Mouse (Mus musculus) intestine, embryonic 14.5 days (tissue): ENCODE results near the gene Pipox. TPM values are rescaled to one million over a fixed set of nuclear protein-coding genes. Genes with fewer than 3 reads are reported as not detected.

Source experiments
- ATAC-seq: fragments of 200-750 bp; cut with Nextera tagmentation; replicated peaks from 2 replicates; pipeline ENCODE4 v1.8.0; 2017; ENCODE audit warnings: low read depth, moderate number of reproducible peaks, moderate TSS enrichment, moderate library complexity; ENCODE audit not compliant: low FRiP score, low TSS enrichment
- DNase-seq: peaks from one replicate; pipeline ENCODE4 v3.0.0-alpha.2; 2018; ENCODE audit warnings: low spot score
- H3K27ac ChIP-seq: fragments of 300-500 bp; sonication (generic); 2 replicates; pipeline ENCODE4 v1.5.1; 2014; ENCODE audit warnings: low read depth, mild to moderate bottlenecking, control low read depth
- H3K27me3 ChIP-seq: fragments of 300-500 bp; sonication (generic); replicated peaks from 2 replicates; pipeline ENCODE4 v1.6.1; 2014; ENCODE audit warnings: low read length, control low read depth; ENCODE audit not compliant: control insufficient read depth, insufficient read depth
- H3K36me3 ChIP-seq: fragments of 300-500 bp; sonication (generic); 2 replicates; pipeline ENCODE4 v1.6.1; 2014; ENCODE audit warnings: low read length, control low read depth; ENCODE audit not compliant: control insufficient read depth, insufficient read depth
- H3K4me1 ChIP-seq: fragments of 300-500 bp; sonication (generic); replicated peaks from 2 replicates; pipeline ENCODE4 v1.6.1; 2014; ENCODE audit warnings: low read length, control low read depth, mixed read lengths; ENCODE audit not compliant: control insufficient read depth, insufficient read depth
- H3K4me2 ChIP-seq: fragments of 300-500 bp; sonication (generic); 2 replicates; pipeline ENCODE4 v1.6.1; 2014; ENCODE audit warnings: low read length
- H3K4me3 ChIP-seq: fragments of 300-500 bp; sonication (generic); 2 replicates; pipeline ENCODE4 v1.5.1; 2014; ENCODE audit warnings: low read depth, low read length, control low read depth, mixed read lengths
- H3K9ac ChIP-seq: fragments of 300-500 bp; sonication (generic); 2 replicates; pipeline ENCODE4 v1.6.1; 2014; ENCODE audit warnings: mild to moderate bottlenecking, low read length
- H3K9me3 ChIP-seq: fragments of 300-500 bp; sonication (generic); 2 replicates; pipeline ENCODE4 v1.6.1; 2016; ENCODE audit warnings: low read length, control low read depth; ENCODE audit not compliant: control insufficient read depth
- WGBS: fragments of 180-500 bp; shearing (Covaris S2); extraction: QIAGEN DNeasy Blood & Tissue Kit; methylation state at CpG from one replicate; pipeline ENCODE4 v1.1.7; 2014; 5-methylcytosine and 5-hydroxymethylcytosine counted together
- polyA plus RNA-seq: library from polyadenylated mRNA; unstranded; fragments of >200 nt; fragmentation: Nextera tagmentation; extraction: Ambion mirVana; gene quantifications from 2 replicates; pipeline ENCODE4 v1.2.1, GENCODE M21; 2014

Pipox gene
- polyA plus RNA-seq, 1 experiment from 2014 or later, result 9.2 TPM

- peaks cover 18% of the 10 kb centered on the region for H3K4me1 ChIP-seq
- H3K4me3 ChIP-seq, result no peak overlapping the region
- no peak for ATAC-seq
- no peak overlapping the region for H3K9ac ChIP-seq
- H3K36me3 ChIP-seq, result no peaks in the 10 kb centered on the region
- WGBS, result 52% methylated on average over 6 of the region's 6 CpGs
- no peaks in the 10 kb centered on the region for H3K9me3 ChIP-seq
- DNase-seq, result no peak
- peaks cover 15% of the 10 kb centered on the region; the same call in 1 of the 2 replicates for H3K27me3 ChIP-seq
- H3K27ac ChIP-seq, result peak overlapping the region; percentile 23; the same call in 1 of the 2 replicates
- H3K4me2 ChIP-seq, result peak overlapping the region; percentile 24; the same call in 1 of the 2 replicates
Measured at GRCm38 (mm10) chr11:77893283-77893682, 613 bp downstream of the Pipox start.

- no peak for ATAC-seq
- no peak overlapping the region for H3K4me3 ChIP-seq
- H3K27me3 ChIP-seq, result peaks cover 15% of the 10 kb centered on the region; the same call in 1 of the 2 replicates
- no peak overlapping the region for H3K4me2 ChIP-seq
- no peaks in the 10 kb centered on the region for H3K9me3 ChIP-seq
- H3K4me1 ChIP-seq, result peaks cover 19% of the 10 kb centered on the region
- no peak overlapping the region for H3K27ac ChIP-seq
- 20% methylated on average over 5 of the region's 5 CpGs for WGBS
- no peak for DNase-seq
- no peaks in the 10 kb centered on the region for H3K36me3 ChIP-seq
- H3K9ac ChIP-seq, result no peak overlapping the region
Measured at GRCm38 (mm10) chr11:77892883-77893282, 1.0 kb downstream of the Pipox start.

GRCm38 (mm10) chr11:77890648-77891258 is 3.1 kb downstream of the Pipox start:
- no peak overlapping the region for H3K27ac ChIP-seq
- H3K9ac ChIP-seq, result no peak overlapping the region
- H3K4me1 ChIP-seq, result peaks cover 30% of the 10 kb centered on the region
- DNase-seq (no peak), ATAC-seq (no peak)
- no peaks in the 10 kb centered on the region for H3K36me3 ChIP-seq
- no peaks in the 10 kb centered on the region for H3K9me3 ChIP-seq
- peaks cover under 1% of the 10 kb centered on the region; the same call in 1 of the 2 replicates for H3K27me3 ChIP-seq
- no peak overlapping the region for H3K4me2 ChIP-seq
- 82% methylated on average over 2 of the region's 2 CpGs for WGBS
- no peak overlapping the region for H3K4me3 ChIP-seq

- H3K4me1 ChIP-seq, result peaks cover 40% of the 10 kb centered on the region
- no peaks in the 10 kb centered on the region for H3K9me3 ChIP-seq
- no peak for ATAC-seq
- no peak for DNase-seq
- H3K36me3 ChIP-seq, result no peaks in the 10 kb centered on the region
- no peak overlapping the region for H3K27ac ChIP-seq
- H3K9ac ChIP-seq, result no peak overlapping the region
- no peaks in the 10 kb centered on the region for H3K27me3 ChIP-seq
- no peak overlapping the region for H3K4me2 ChIP-seq
- H3K4me3 ChIP-seq, result no peak overlapping the region
- WGBS, result 9% methylated on average over 1 of the region's 2 CpGs
Measured at GRCm38 (mm10) chr11:77889484-77889883, 4.4 kb downstream of the Pipox start.

- H3K36me3 ChIP-seq, result no peaks in the 10 kb centered on the region
- WGBS, result 84% methylated on average over 5 of the region's 5 CpGs
- H3K9me3 ChIP-seq, result no peaks in the 10 kb centered on the region
- no peak for ATAC-seq
- no peak for DNase-seq
- no peak overlapping the region for H3K4me3 ChIP-seq
- H3K4me2 ChIP-seq, result no peak overlapping the region
- H3K9ac ChIP-seq, result no peak overlapping the region
- no peaks in the 10 kb centered on the region for H3K27me3 ChIP-seq
- H3K4me1 ChIP-seq, result peaks cover 43% of the 10 kb centered on the region
- no peak overlapping the region for H3K27ac ChIP-seq
Measured at GRCm38 (mm10) chr11:77888846-77889245, 5.0 kb downstream of the Pipox start.

GRCm38 (mm10) chr11:77887373-77887960 is 6.4 kb downstream of the Pipox start:
- 0 out of 2 replicates have a peak, but pooled peaks have one; percentile 51 for ATAC-seq

GRCm38 (mm10) chr11:77885246-77885575 is 8.7 kb downstream of the Pipox start:
- DNase-seq (no peak), ATAC-seq (no peak)
- no peaks in the 10 kb centered on the region for H3K9me3 ChIP-seq
- peaks cover 32% of the 10 kb centered on the region for H3K4me1 ChIP-seq
- H3K4me3 ChIP-seq, result no peak overlapping the region
- H3K9ac ChIP-seq, result no peak overlapping the region
- no peaks in the 10 kb centered on the region for H3K36me3 ChIP-seq
- 35% methylated on average over 8 of the region's 8 CpGs for WGBS
- no peaks in the 10 kb centered on the region for H3K27me3 ChIP-seq
- H3K4me2 ChIP-seq, result no peak overlapping the region
- no peak overlapping the region for H3K27ac ChIP-seq

More at GRCm38 (mm10) chr11:77887373-77887960, 6.4 kb downstream of the Pipox start:
- Histone ChIP-seq H3K27ac (no peak overlapping the region), H3K36me3 (no peaks in the 10 kb centered on the region), H3K4me3 (no peak overlapping the region), H3K9me3 (no peaks in the 10 kb centered on the region), H3K27me3 (no peaks in the 10 kb centered on the region), H3K4me1 (peaks cover 32% of the 10 kb centered on the region), H3K4me2 (peak overlapping the region; percentile 27), H3K9ac (no peak overlapping the region)
- 27% methylated on average over 17 of the region's 17 CpGs for WGBS
- no peak for DNase-seq

GRCm38 (mm10) chr11:77884524-77885245 is 9.2 kb downstream of the Pipox start:
- ATAC-seq, result 0 out of 2 replicates have a peak, but pooled peaks have one; percentile 42
- 39% methylated on average over 10 of the region's 10 CpGs for WGBS

More at GRCm38 (mm10) chr11:77884524-77885245, 9.2 kb downstream of the Pipox start:
- Histone ChIP-seq H3K36me3 (no peaks in the 10 kb centered on the region), H3K9me3 (no peaks in the 10 kb centered on the region), H3K27me3 (no peaks in the 10 kb centered on the region), H3K27ac (no peak overlapping the region), H3K4me1 (peaks cover 32% of the 10 kb centered on the region), H3K4me2 (no peak overlapping the region), H3K4me3 (no peak overlapping the region), H3K9ac (no peak overlapping the region)
- no peak for DNase-seq
